In genomic region chr11:74771234-74771633, GRCm38 (mm10) we compare ENCODE assay signal across 9 mouse cellular contexts. TPM values are rescaled to one million over a fixed set of nuclear protein-coding genes. Genes with fewer than 3 reads are reported as not detected.
A peak's percentile ranks its signal among the peaks of the same experiment; 100 is the strongest.
DNase-seq lines count a peak whose midpoint lies in the region; ATAC-seq and TF ChIP-seq lines count a peak whose summit lies in the region.
"Had no signal": no experiment of that assay in that cellular context is flagged by ENCODE, and none has a peak within 500 bp of the region (broad histone marks: within the 10 kb centered on the region; RNA-seq: fewer than 3 reads in every experiment).

No protein-coding gene starts in this region.

- H3K79me2 ChIP-seq in heart, adult 2 months (replicated peaks; ENCODE audit: control insufficient read depth, insufficient read depth, low read length): peaks cover 1% of the 10 kb centered on the region; the same call in 1 of the 2 replicates

- no peak for ATAC-seq in embryonic facial prominence, embryonic 14.5 days (ENCODE audit: low read depth)
- ATAC-seq in stomach, embryonic 15.5 days (ENCODE audit: insufficient read depth, low FRiP score, low read depth): no peak

- 9% methylated on average over 8 of the region's 8 CpGs for WGBS in heart, adult 2 months
- WGBS in embryonic facial prominence, embryonic 14.5 days: 11% methylated on average over 8 of the region's 8 CpGs
- 10% methylated on average over 8 of the region's 8 CpGs for WGBS in stomach, embryonic 15.5 days

- peak overlapping the region; percentile 86 for H3K4me3 ChIP-seq in heart, adult 2 months
- peak overlapping the region; percentile 89 for H3K4me3 ChIP-seq in E14TG2a.4 (replicated peaks; ENCODE audit: low read length)
- peak overlapping the region; percentile 78 for H3K4me3 ChIP-seq in embryonic facial prominence, embryonic 14.5 days (ENCODE audit: low read depth, low read length)
- peak overlapping the region; percentile 89 for H3K4me3 ChIP-seq in stomach, embryonic 15.5 days (replicated peaks)

- no peak for DNase-seq in heart, adult 2 months
- no peak for DNase-seq in heart, adult 11 months
- no peak for DNase-seq in embryonic facial prominence, embryonic 14.5 days (ENCODE audit: low spot score)
- DNase-seq in liver: peak; percentile 27
- DNase-seq in right cerebral cortex, postnatal 25 days: no peak
- no peak for DNase-seq in yolk sac, embryonic 10.5 days (ENCODE audit: low spot score)

- no peaks in the 10 kb centered on the region for H3K36me3 ChIP-seq in heart, adult 2 months (ENCODE audit: control insufficient read depth, insufficient read depth, low read length)
- H3K36me3 ChIP-seq in E14TG2a.4 (ENCODE audit: insufficient read depth, low read length): peaks cover 41% of the 10 kb centered on the region
- peaks cover 28% of the 10 kb centered on the region for H3K36me3 ChIP-seq in embryonic facial prominence, embryonic 14.5 days (ENCODE audit: control insufficient read depth, insufficient read depth, low read length)
- peaks cover 8% of the 10 kb centered on the region; the same call in 1 of the 2 replicates for H3K36me3 ChIP-seq in stomach, embryonic 15.5 days

- H3K4me2 ChIP-seq in embryonic facial prominence, embryonic 14.5 days (ENCODE audit: low read depth, low read length): peak overlapping the region; percentile 82
- peak overlapping the region; percentile 73 for H3K4me2 ChIP-seq in stomach, embryonic 15.5 days

- TF ChIP-seq CTCF in heart, adult 2 months (IDR thresholded peaks at IDR 0.05): no peak
- no peak for TF ChIP-seq CTCF in E14TG2a.4 (conservative IDR thresholded peaks at IDR 0.05; ENCODE audit: low read length)

- no peak for TF ChIP-seq POLR2A in heart, adult 2 months (IDR thresholded peaks at IDR 0.05; ENCODE audit: insufficient read depth, low read depth, low read length)

- intact Hi-C loops in heart, adult 2 months (cut with DNase I): loop anchor here (2.0 kb wide), 1 partner anchor 46 kb away; the partner anchor contains the start of gene Pafah1b1

- H3K9ac ChIP-seq in heart, adult 2 months (ENCODE audit: low read depth, low read length): peak overlapping the region; percentile 65
- H3K9ac ChIP-seq in embryonic facial prominence, embryonic 14.5 days (ENCODE audit: low read depth, low read length): peak overlapping the region; percentile 89
- H3K9ac ChIP-seq in stomach, embryonic 15.5 days: peak overlapping the region; percentile 87; the same call in 1 of the 2 replicates

- peaks cover 4% of the 10 kb centered on the region for H3K4me1 ChIP-seq in heart, adult 2 months (ENCODE audit: control insufficient read depth, insufficient read depth, low read length)
- peaks cover 56% of the 10 kb centered on the region for H3K4me1 ChIP-seq in E14TG2a.4 (replicated peaks; ENCODE audit: low read depth, low read length)
- peaks cover 13% of the 10 kb centered on the region for H3K4me1 ChIP-seq in embryonic facial prominence, embryonic 14.5 days (ENCODE audit: control insufficient read depth, insufficient read depth, low read length)
- H3K4me1 ChIP-seq in stomach, embryonic 15.5 days: peaks cover 8% of the 10 kb centered on the region

- no peaks in the 10 kb centered on the region for H3K9me3 ChIP-seq in E14TG2a.4 (ENCODE audit: low read length)
- no peaks in the 10 kb centered on the region for H3K9me3 ChIP-seq in embryonic facial prominence, embryonic 14.5 days (ENCODE audit: control insufficient read depth, low read length)
- no peaks in the 10 kb centered on the region for H3K9me3 ChIP-seq in stomach, embryonic 15.5 days

- H3K27me3 ChIP-seq in heart, adult 2 months (ENCODE audit: control insufficient read depth, insufficient read depth, low read length): no peaks in the 10 kb centered on the region
- H3K27me3 ChIP-seq in E14TG2a.4 (ENCODE audit: insufficient read depth, low read length): no peaks in the 10 kb centered on the region
- H3K27me3 ChIP-seq in embryonic facial prominence, embryonic 14.5 days (replicated peaks; ENCODE audit: control insufficient read depth, insufficient read depth, low read length): no peaks in the 10 kb centered on the region
- no peaks in the 10 kb centered on the region for H3K27me3 ChIP-seq in stomach, embryonic 15.5 days (replicated peaks)
- H3K27me3 ChIP-seq: Patski had no signal

- TF ChIP-seq EP300 in heart, adult 2 months (IDR thresholded peaks at IDR 0.05; ENCODE audit: insufficient read depth, low read depth, low read length): no peak

- H3K27ac ChIP-seq in heart, adult 2 months: peak overlapping the region; percentile 80
- H3K27ac ChIP-seq in embryonic facial prominence, embryonic 14.5 days (replicated peaks; ENCODE audit: low read depth, low read length): peak overlapping the region; percentile 93
- peak overlapping the region; percentile 95 for H3K27ac ChIP-seq in stomach, embryonic 15.5 days

RNA-seq across cellular contexts. Expression of gene Mettl16, which starts 0.6 kb away (rescaled TPM):
- total RNA-seq in heart, adult 2 months (2021): 10 to 100 TPM; 16.3 to 17.8 TPM
- polyA plus RNA-seq in heart, adult 2 months (2012; rRNA removed): 2.8 and 4.6 TPM in 2 replicates
- polyA plus RNA-seq in embryonic facial prominence, embryonic 14.5 days (2014; fragmentation: Nextera tagmentation; extraction: Ambion mirVana): 28.4 and 32.0 TPM in 2 replicates
- polyA plus RNA-seq in stomach, embryonic 15.5 days (2015; fragmentation: Nextera tagmentation; extraction: Ambion mirVana): 43.9 and 45.3 TPM in 2 replicates

RNA-seq across cellular contexts. Expression of gene Pafah1b1, which starts 46.8 kb away (rescaled TPM):
- total RNA-seq in heart, adult 2 months (2021): 100 to 1,000 TPM; 208 to 233 TPM
- polyA plus RNA-seq in heart, adult 2 months (2012; rRNA removed): 30.2 and 73.0 TPM in 2 replicates
- polyA plus RNA-seq in embryonic facial prominence, embryonic 14.5 days (2014; fragmentation: Nextera tagmentation; extraction: Ambion mirVana): 67.6 and 68.3 TPM in 2 replicates
- 44.7 and 53.9 TPM in 2 replicates for polyA plus RNA-seq in stomach, embryonic 15.5 days (2015; fragmentation: Nextera tagmentation; extraction: Ambion mirVana)

RNA-seq across cellular contexts. Expression of gene Mnt, which starts 59.5 kb away (rescaled TPM):
- 10 to 100 TPM in 1 of 2 experiments, 1 to 10 TPM in 1; 6.7 to 10.7 TPM for total RNA-seq in heart, adult 2 months (2021)
- polyA plus RNA-seq in heart, adult 2 months (2012; rRNA removed): 5.4 and 6.9 TPM in 2 replicates
- 4.8 and 5.8 TPM in 2 replicates for polyA plus RNA-seq in embryonic facial prominence, embryonic 14.5 days (2014; fragmentation: Nextera tagmentation; extraction: Ambion mirVana)
- polyA plus RNA-seq in stomach, embryonic 15.5 days (2015; fragmentation: Nextera tagmentation; extraction: Ambion mirVana): 3.9 and 4.5 TPM in 2 replicates
